ENCODE assay signal across 9 mouse cellular contexts in the genomic region with DNA sequence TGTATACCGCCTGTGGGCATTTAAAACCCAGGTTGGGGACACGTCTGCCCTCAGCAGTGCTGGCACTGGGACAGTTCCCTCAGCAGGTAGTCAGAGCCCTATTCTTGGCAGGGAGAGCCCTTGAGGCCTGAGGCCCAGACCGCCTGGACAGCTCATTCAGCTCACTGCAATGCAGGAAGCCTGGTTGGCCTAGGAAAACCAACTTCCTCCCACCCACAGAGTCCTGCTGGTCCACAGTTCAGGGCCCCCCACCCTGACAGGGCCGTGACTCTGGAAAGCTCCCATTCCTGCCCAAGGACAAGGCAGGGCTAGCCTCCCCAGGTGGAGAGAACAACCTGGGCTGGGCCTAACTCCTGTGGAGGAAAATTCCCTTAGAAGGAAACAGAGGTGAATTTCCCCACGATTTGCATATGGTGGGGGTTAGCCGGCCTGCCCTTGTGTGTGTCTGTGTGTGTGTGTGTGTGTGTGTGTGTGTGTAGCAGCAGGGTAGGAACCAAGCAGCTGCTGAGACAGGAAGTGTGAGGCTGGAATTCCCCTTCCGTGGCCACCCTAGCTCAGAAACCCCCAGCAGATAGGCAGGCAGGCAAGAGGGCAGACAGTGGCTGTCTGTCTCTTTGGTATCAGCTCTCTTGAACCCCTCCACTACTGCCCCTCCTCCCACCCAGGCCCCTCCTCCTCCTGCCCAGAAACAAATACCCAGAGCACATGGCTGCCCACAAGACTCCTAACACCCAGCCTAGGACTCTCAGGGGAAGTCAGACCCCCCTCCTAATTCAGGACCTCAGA. TPM values are rescaled to one million over a fixed set of nuclear protein-coding genes. Genes with fewer than 3 reads are reported as not detected.
DNase-seq lines count a peak whose midpoint lies in the region; ATAC-seq lines count a peak whose summit lies in the region.
"Had no signal": no experiment of that assay in that cellular context is flagged by ENCODE, and none has a peak within 500 bp of the region (broad histone marks: within the 10 kb centered on the region; RNA-seq: fewer than 3 reads in every experiment).

No protein-coding gene starts in this region.

- H3K27me3 ChIP-seq in kidney, embryonic 16.5 days (ENCODE audit: insufficient read depth, low read length): no peaks in the 10 kb centered on the region; the same call in 1 of the 2 replicates
- no peaks in the 10 kb centered on the region for H3K27me3 ChIP-seq in heart, embryonic 12.5 days (replicated peaks)
- H3K27me3 ChIP-seq in liver, embryonic 13.5 days: 0 out of 2 replicates have a peak, but pooled peaks cover 5% of the 10 kb centered on the region
- no peaks in the 10 kb centered on the region for H3K27me3 ChIP-seq in stomach, embryonic 14.5 days (ENCODE audit: control insufficient read depth, insufficient read depth, low read length)

- H3K36me3 ChIP-seq in kidney, embryonic 16.5 days (ENCODE audit: insufficient read depth, low read length): peaks cover 6% of the 10 kb centered on the region
- peaks cover 18% of the 10 kb centered on the region for H3K36me3 ChIP-seq in heart, embryonic 12.5 days
- H3K36me3 ChIP-seq in liver, embryonic 13.5 days: peaks cover 1% of the 10 kb centered on the region; the same call in 1 of the 2 replicates
- peaks cover 3% of the 10 kb centered on the region; the same call in 1 of the 2 replicates for H3K36me3 ChIP-seq in stomach, embryonic 14.5 days (ENCODE audit: control insufficient read depth, insufficient read depth, low read length)
- H3K36me3 ChIP-seq: midbrain, embryonic 12.5 days had no signal

- H3K9me3 ChIP-seq in kidney, embryonic 16.5 days (ENCODE audit: low read length): no peaks in the 10 kb centered on the region
- no peaks in the 10 kb centered on the region for H3K9me3 ChIP-seq in heart, embryonic 12.5 days (replicated peaks)
- H3K9me3 ChIP-seq in liver, embryonic 13.5 days (replicated peaks): no peaks in the 10 kb centered on the region
- H3K9me3 ChIP-seq in stomach, embryonic 14.5 days (ENCODE audit: control insufficient read depth, low read depth, low read length): no peaks in the 10 kb centered on the region
- H3K9me3 ChIP-seq: midbrain, embryonic 12.5 days had no signal

- H3K4me2 ChIP-seq in kidney, embryonic 16.5 days (replicated peaks; ENCODE audit: low read depth, low read length): no peak overlapping the region
- peak overlapping the region; percentile 8; the same call in 1 of the 2 replicates for H3K4me2 ChIP-seq in heart, embryonic 12.5 days
- peak overlapping the region; percentile 32 for H3K4me2 ChIP-seq in liver, embryonic 13.5 days
- H3K4me2 ChIP-seq in stomach, embryonic 14.5 days (replicated peaks; ENCODE audit: low read depth, low read length): no peak overlapping the region
- H3K4me2 ChIP-seq: midbrain, embryonic 12.5 days had no signal

- H3K4me1 ChIP-seq in kidney, embryonic 16.5 days (ENCODE audit: insufficient read depth, low read length): peaks cover 23% of the 10 kb centered on the region
- peaks cover 53% of the 10 kb centered on the region for H3K4me1 ChIP-seq in heart, embryonic 12.5 days (replicated peaks)
- peaks cover 69% of the 10 kb centered on the region for H3K4me1 ChIP-seq in liver, embryonic 13.5 days (replicated peaks)
- H3K4me1 ChIP-seq in stomach, embryonic 14.5 days (ENCODE audit: control insufficient read depth, insufficient read depth, low read length): peaks cover 27% of the 10 kb centered on the region

- WGBS in kidney, embryonic 16.5 days: 46% methylated on average over 7 of the region's 7 CpGs
- WGBS in heart, embryonic 12.5 days: 41% methylated on average over 7 of the region's 7 CpGs
- 32% methylated on average over 7 of the region's 7 CpGs for WGBS in liver, embryonic 13.5 days (ENCODE audit: insufficient replicate concordance)
- WGBS in stomach, embryonic 14.5 days: 51% methylated on average over 7 of the region's 7 CpGs

- H3K4me3 ChIP-seq in kidney, embryonic 16.5 days (ENCODE audit: low read length): no peak overlapping the region
- no peak overlapping the region for H3K4me3 ChIP-seq in heart, embryonic 12.5 days
- no peak overlapping the region for H3K4me3 ChIP-seq in liver, embryonic 13.5 days (replicated peaks)
- no peak overlapping the region for H3K4me3 ChIP-seq in stomach, embryonic 14.5 days (ENCODE audit: low read depth, low read length)
- H3K4me3 ChIP-seq: midbrain, embryonic 12.5 days had no signal

- no peak for ATAC-seq in kidney, embryonic 16.5 days (ENCODE audit: low FRiP score, low TSS enrichment)
- no peak for ATAC-seq in heart, embryonic 12.5 days (ENCODE audit: insufficient number of reproducible peaks, low FRiP score)
- no peak for ATAC-seq in liver, embryonic 13.5 days (ENCODE audit: low read depth)
- ATAC-seq in stomach, embryonic 14.5 days (ENCODE audit: insufficient number of reproducible peaks, insufficient read depth, low FRiP score, low read depth): 0 out of 2 replicates have a peak, but pooled peaks have one; percentile 12

- no peak overlapping the region for H3K9ac ChIP-seq in kidney, embryonic 16.5 days (replicated peaks; ENCODE audit: low read length)
- peak overlapping the region; percentile 8; the same call in 1 of the 2 replicates for H3K9ac ChIP-seq in heart, embryonic 12.5 days
- peak overlapping the region; percentile 39 for H3K9ac ChIP-seq in liver, embryonic 13.5 days
- no peak overlapping the region for H3K9ac ChIP-seq in stomach, embryonic 14.5 days (replicated peaks; ENCODE audit: low read depth, low read length)
- H3K9ac ChIP-seq: midbrain, embryonic 12.5 days had no signal

- H3K27ac ChIP-seq in kidney, embryonic 16.5 days (ENCODE audit: low read length): no peak overlapping the region
- peak overlapping the region; percentile 45; the same call in 1 of the 2 replicates for H3K27ac ChIP-seq in heart, embryonic 12.5 days (ENCODE audit: poor library complexity, severe bottlenecking)
- H3K27ac ChIP-seq in liver, embryonic 13.5 days: peak overlapping the region; percentile 68
- peak overlapping the region; percentile 48; the same call in 1 of the 2 replicates for H3K27ac ChIP-seq in stomach, embryonic 14.5 days (ENCODE audit: low read length)
- H3K27ac ChIP-seq: midbrain, embryonic 12.5 days had no signal

- peak; percentile 50 for DNase-seq in kidney, adult 18-20 months
- no peak for DNase-seq in liver, embryonic 13.5 days
- no peak for DNase-seq in left cerebral cortex, adult 9 months (ENCODE audit: low spot score in 2 of 2)
- no peak for DNase-seq in yolk sac, embryonic 10.5 days (ENCODE audit: low spot score)
- DNase-seq in cerebellum, adult 8-10 months: no peak

RNA-seq across cellular contexts. Expression of a gene that starts 3.0 kb away (rescaled TPM):
- 0.66 and 0.90 TPM in 2 replicates for polyA plus RNA-seq in kidney, embryonic 16.5 days (2015; fragmentation: Nextera tagmentation; extraction: Ambion mirVana)
- 0.80 and 1.3 TPM in 2 replicates for polyA plus RNA-seq in heart, embryonic 12.5 days (2016; fragmentation: Nextera tagmentation; extraction: Ambion mirVana)
- 0.36 and 0.39 TPM in 2 replicates for polyA plus RNA-seq in liver, embryonic 13.5 days (2015; fragmentation: Nextera tagmentation; extraction: Ambion mirVana)
- polyA plus RNA-seq in stomach, embryonic 14.5 days (2014; fragmentation: Nextera tagmentation; extraction: Ambion mirVana): 1.1 and 1.2 TPM in 2 replicates

RNA-seq across cellular contexts. Expression of a gene that starts 39.7 kb away (rescaled TPM):
- 54.1 and 60.2 TPM in 2 replicates for polyA plus RNA-seq in kidney, embryonic 16.5 days (2015; fragmentation: Nextera tagmentation; extraction: Ambion mirVana)
- polyA plus RNA-seq in heart, embryonic 12.5 days (2016; fragmentation: Nextera tagmentation; extraction: Ambion mirVana): 48.7 and 53.3 TPM in 2 replicates
- 25.9 and 32.0 TPM in 2 replicates for polyA plus RNA-seq in liver, embryonic 13.5 days (2015; fragmentation: Nextera tagmentation; extraction: Ambion mirVana)
- polyA plus RNA-seq in stomach, embryonic 14.5 days (2014; fragmentation: Nextera tagmentation; extraction: Ambion mirVana): 69.2 and 71.1 TPM in 2 replicates

RNA-seq across cellular contexts. Expression of a gene that starts 58.1 kb away (rescaled TPM):
- 28.8 and 30.3 TPM in 2 replicates for polyA plus RNA-seq in kidney, embryonic 16.5 days (2015; fragmentation: Nextera tagmentation; extraction: Ambion mirVana)
- polyA plus RNA-seq in heart, embryonic 12.5 days (2016; fragmentation: Nextera tagmentation; extraction: Ambion mirVana): 20.6 and 22.6 TPM in 2 replicates
- polyA plus RNA-seq in liver, embryonic 13.5 days (2015; fragmentation: Nextera tagmentation; extraction: Ambion mirVana): 16.1 and 19.6 TPM in 2 replicates
- 27.7 and 30.1 TPM in 2 replicates for polyA plus RNA-seq in stomach, embryonic 14.5 days (2014; fragmentation: Nextera tagmentation; extraction: Ambion mirVana)

RNA-seq across cellular contexts. Expression of a gene that starts 59.1 kb away (rescaled TPM):
- 0.11 and 0.13 TPM in 2 replicates for polyA plus RNA-seq in kidney, embryonic 16.5 days (2015; fragmentation: Nextera tagmentation; extraction: Ambion mirVana)
- 0.17 and 0.18 TPM in 2 replicates for polyA plus RNA-seq in heart, embryonic 12.5 days (2016; fragmentation: Nextera tagmentation; extraction: Ambion mirVana)
- not detected in 2 replicates for polyA plus RNA-seq in liver, embryonic 13.5 days (2015; fragmentation: Nextera tagmentation; extraction: Ambion mirVana)
- polyA plus RNA-seq in stomach, embryonic 14.5 days (2014; fragmentation: Nextera tagmentation; extraction: Ambion mirVana): 0.11 and 0.22 TPM in 2 replicates

Comparison
In these comparisons a context has a peak if more than half of its experiments do, and no peak if none do; other contexts are left out.
1. H3K4me2 ChIP-seq: peak in heart, embryonic 12.5 days (single experiment) and liver, embryonic 13.5 days (single experiment); none in kidney, embryonic 16.5 days (single experiment) and stomach, embryonic 14.5 days (single experiment).
2. H3K9ac ChIP-seq: peak in heart, embryonic 12.5 days (single experiment) and liver, embryonic 13.5 days (single experiment); none in kidney, embryonic 16.5 days (single experiment) and stomach, embryonic 14.5 days (single experiment).